Mouse (Mus musculus) midbrain, embryonic 16.5 days (tissue): ENCODE results near the gene Rex2. TPM values are rescaled to one million over a fixed set of nuclear protein-coding genes. Genes with fewer than 3 reads are reported as not detected.
"Not testable (repeated sequence)": the region's sequence is repeated elsewhere in the genome, so short reads cannot be mapped to it uniquely, and the experiment has no call there.

Source experiments
- ATAC-seq: fragments of 200-750 bp; cut with Nextera tagmentation; 2 replicates; pipeline ENCODE4 v1.8.0; 2017; ENCODE audit warnings: moderate TSS enrichment
- H3K27ac ChIP-seq: fragments of 300-500 bp; sonication (generic); 2 replicates; pipeline ENCODE4 v1.5.1; 2014; ENCODE audit warnings: mild to moderate bottlenecking, low read length, mixed read lengths
- H3K27me3 ChIP-seq: fragments of 300-500 bp; sonication (generic); 2 replicates; pipeline ENCODE4 v1.6.1; 2014; ENCODE audit warnings: low read depth, low read length, mixed read lengths; ENCODE audit not compliant: control insufficient read depth, insufficient read depth
- H3K36me3 ChIP-seq: fragments of 300-500 bp; sonication (generic); 2 replicates; pipeline ENCODE4 v1.6.1; 2014; ENCODE audit warnings: mild to moderate bottlenecking, low read length, moderate library complexity, mixed read lengths; ENCODE audit not compliant: control insufficient read depth, insufficient read depth
- H3K4me1 ChIP-seq: fragments of 300-500 bp; sonication (generic); 2 replicates; pipeline ENCODE4 v1.6.1; 2014; ENCODE audit warnings: mild to moderate bottlenecking, low read length, mixed read lengths; ENCODE audit not compliant: control insufficient read depth, insufficient read depth
- H3K4me2 ChIP-seq: fragments of 300-500 bp; sonication (generic); 2 replicates; pipeline ENCODE4 v1.6.1; 2014; ENCODE audit warnings: mild to moderate bottlenecking, low read length, mixed read lengths
- H3K4me3 ChIP-seq: fragments of 300-500 bp; sonication (generic); 2 replicates; pipeline ENCODE4 v1.5.1; 2014; ENCODE audit warnings: low read depth, mild to moderate bottlenecking, low read length, moderate library complexity, mixed read lengths
- H3K9ac ChIP-seq: fragments of 300-500 bp; sonication (generic); 2 replicates; pipeline ENCODE4 v1.6.1; 2014; ENCODE audit warnings: low read depth, low read length, mixed read lengths
- H3K9me3 ChIP-seq: fragments of 300-500 bp; sonication (generic); replicated peaks from 2 replicates; pipeline ENCODE4 v1.6.1; 2014; ENCODE audit warnings: mild to moderate bottlenecking, low read length, mixed read lengths; ENCODE audit not compliant: control insufficient read depth, poor library complexity, severe bottlenecking
- WGBS: fragments of 180-500 bp; shearing (Covaris S2); extraction: QIAGEN DNeasy Blood & Tissue Kit; methylation state at CpG from one replicate; pipeline ENCODE4 v1.1.7; 2014; 5-methylcytosine and 5-hydroxymethylcytosine counted together
- polyA plus RNA-seq: library from polyadenylated mRNA; unstranded; fragments of >200 nt; fragmentation: Nextera tagmentation; extraction: Ambion mirVana; gene quantifications from 2 replicates; pipeline ENCODE4 v1.2.1, GENCODE M21; 2015

Gene Rex2
- polyA plus RNA-seq, 1 experiment from 2014 or later, result not detected

DNA sequence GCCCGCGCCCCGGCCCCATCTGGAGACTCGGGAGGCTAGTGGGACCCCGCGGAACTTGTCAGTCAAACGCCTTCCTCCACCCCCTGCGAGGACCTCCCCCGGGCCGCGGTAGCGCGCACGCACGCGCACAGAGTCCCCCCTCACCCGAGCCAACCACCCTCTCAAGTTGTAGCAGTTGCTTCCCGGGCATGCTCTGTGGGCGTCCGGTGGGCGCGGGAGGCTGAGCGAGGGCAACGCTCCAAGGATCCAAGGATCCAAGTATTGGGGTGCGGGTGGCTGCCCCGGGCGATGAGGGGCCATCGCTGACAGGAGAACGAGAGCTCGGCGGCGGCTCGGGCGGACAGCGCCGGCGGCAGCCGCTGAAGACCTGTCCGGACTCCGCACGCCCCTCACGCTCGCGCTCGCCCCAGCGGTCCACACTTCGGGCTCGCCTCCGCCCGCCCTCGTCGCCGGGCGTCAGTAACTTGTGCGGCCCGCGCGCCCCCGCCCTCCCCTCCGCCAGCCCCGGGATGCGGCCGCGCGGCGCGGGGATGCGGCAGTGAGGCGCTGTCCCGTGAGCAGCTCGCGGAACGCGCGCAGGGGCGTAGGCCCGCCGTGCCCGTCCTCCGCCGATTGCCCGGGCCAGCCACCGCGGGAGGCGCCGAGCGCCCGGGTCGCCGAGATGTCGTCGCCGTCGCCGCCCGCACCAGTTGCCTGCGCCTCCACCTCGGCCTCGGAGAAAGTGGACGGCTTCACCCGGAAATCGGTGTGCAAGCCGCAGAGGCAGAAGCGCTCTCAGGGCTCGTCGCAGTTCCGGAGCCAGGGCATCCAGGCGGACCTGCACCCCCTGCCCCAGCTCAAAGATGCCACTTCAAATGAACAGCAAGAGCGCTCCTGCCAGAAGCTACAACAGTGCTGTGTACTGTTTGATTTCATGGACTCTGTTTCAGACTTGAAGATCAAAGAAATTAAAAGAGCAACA lies 80.3 kb downstream of the Rex2 start:
- H3K9me3 ChIP-seq, H3K27ac ChIP-seq, H3K36me3 ChIP-seq, H3K4me1 ChIP-seq, H3K27me3 ChIP-seq: not testable (repeated sequence)
- under 1% methylated on average over 81 of the region's 109 CpGs for whole genome bisulfite sequencing
- H3K9ac ChIP-seq, result peak overlapping the region; percentile 60
- H3K4me2 ChIP-seq, result peak overlapping the region; percentile 67
- peak overlapping the region; percentile 49 for H3K4me3 ChIP-seq
- peak; percentile 93 for ATAC-seq

DNA sequence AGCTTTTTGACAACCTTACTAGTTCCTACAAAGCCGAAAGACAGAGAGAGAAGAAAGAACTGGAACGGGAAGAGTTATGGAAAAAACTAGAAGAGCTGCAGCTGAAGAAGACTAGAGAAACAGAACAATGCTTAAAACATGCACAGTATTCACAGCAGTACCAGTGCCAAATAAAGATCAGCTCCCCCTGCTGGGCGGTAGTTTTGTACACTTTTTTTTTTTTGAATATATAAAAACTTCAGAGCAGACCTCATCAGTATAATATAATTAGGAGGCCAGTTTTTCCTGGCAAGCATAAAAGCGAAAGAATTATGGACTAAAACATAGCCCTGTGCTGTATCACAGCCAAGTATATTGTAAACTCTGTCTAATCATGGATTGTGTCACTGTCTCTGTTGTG lies 82.2 kb downstream of the Rex2 start:
- H3K4me3 ChIP-seq, H3K9me3 ChIP-seq, H3K4me2 ChIP-seq, H3K36me3 ChIP-seq, ATAC-seq, H3K9ac ChIP-seq, H3K4me1 ChIP-seq, H3K27me3 ChIP-seq, H3K27ac ChIP-seq: not testable (repeated sequence)
- WGBS, result 61% methylated on average over 4 of the region's 4 CpGs

Other genes with a start within 250 kb of the Rex2 start
- not detected in 2 replicates for gene Gm21411, start 112.3 kb upstream of the Rex2 start, polyA plus RNA-seq
- gene Zfp989, start 49.9 kb upstream of the Rex2 start, polyA plus RNA-seq, result 0.13 TPM in 1 of 2 replicates, not detected in the other
- 3.8 TPM in 2 replicates for gene Zfp991, start 110.2 kb downstream of the Rex2 start, polyA plus RNA-seq